Mouse (Mus musculus): ENCODE measurements at regions not wholly inside any gene's neighbourhood (a gene's known extent, or its start where the extent isn't known, plus 50 kb on each side); places are given as distances from the start of the nearest gene placed in this dataset.

- WGBS, result 41% methylated on average over 5 of the region's 5 CpGs
- H3K9ac ChIP-seq (replicated peaks; ENCODE audit: low read depth), result no peak overlapping the region
- ATAC-seq, result no peak
Measured at GRCm38 (mm10) chr12:71370091-71370490, 60.4 kb downstream of the Dact1 start.

GRCm38 (mm10) chr12:71371948-71372347, 62.3 kb downstream of the Dact1 start:
- WGBS, result 57% methylated on average over 4 of the region's 5 CpGs
- DNase-seq (ENCODE audit: low spot score), result no peak
- Histone ChIP-seq H3K4me3 (ENCODE audit: low read depth, low read length) (no peak overlapping the region), H3K27ac (ENCODE audit: low read length) (no peak overlapping the region), H3K27me3 (replicated peaks; ENCODE audit: insufficient read depth, low read length) (no peaks in the 10 kb centered on the region), H3K9me3 (ENCODE audit: low read length) (no peaks in the 10 kb centered on the region), H3K36me3 (ENCODE audit: insufficient read depth, low read length) (no peaks in the 10 kb centered on the region), H3K4me1 (ENCODE audit: insufficient read depth, low read depth, low read length) (no peaks in the 10 kb centered on the region), H3K9ac (replicated peaks; ENCODE audit: low read depth) (no peak overlapping the region), H3K4me2 (replicated peaks; ENCODE audit: low read depth, low read length) (no peak overlapping the region)
- ATAC-seq, result no peak
- TF ChIP-seq CTCF (IDR thresholded peaks at IDR 0.05) (no peak), EP300 (IDR thresholded peaks at IDR 0.05) (no peak)

More at GRCm38 (mm10) chr12:71370091-71370490, 60.4 kb downstream of the Dact1 start:
- no peak for DNase-seq (ENCODE audit: low spot score)
- no peaks in the 10 kb centered on the region for H3K27me3 ChIP-seq (replicated peaks; ENCODE audit: insufficient read depth, low read length)
- H3K36me3 ChIP-seq (ENCODE audit: insufficient read depth, low read length), result no peaks in the 10 kb centered on the region
- H3K4me2 ChIP-seq (replicated peaks; ENCODE audit: low read depth, low read length), result no peak overlapping the region
- H3K4me1 ChIP-seq (ENCODE audit: insufficient read depth, low read depth, low read length), result no peaks in the 10 kb centered on the region
- TF ChIP-seq CTCF (IDR thresholded peaks at IDR 0.05) (no peak), EP300 (IDR thresholded peaks at IDR 0.05) (no peak)
- H3K27ac ChIP-seq (ENCODE audit: low read length), result no peak overlapping the region
- H3K4me3 ChIP-seq (ENCODE audit: low read depth, low read length), result no peak overlapping the region
- H3K9me3 ChIP-seq (ENCODE audit: low read length), result no peaks in the 10 kb centered on the region

- Histone ChIP-seq H3K27me3 (replicated peaks; ENCODE audit: insufficient read depth, low read length) (no peaks in the 10 kb centered on the region), H3K27ac (ENCODE audit: low read length) (no peak overlapping the region), H3K4me2 (replicated peaks; ENCODE audit: low read depth, low read length) (no peak overlapping the region), H3K9ac (replicated peaks; ENCODE audit: low read depth) (no peak overlapping the region), H3K36me3 (ENCODE audit: insufficient read depth, low read length) (no peaks in the 10 kb centered on the region), H3K9me3 (ENCODE audit: low read length) (no peaks in the 10 kb centered on the region), H3K4me3 (ENCODE audit: low read depth, low read length) (no peak overlapping the region), H3K4me1 (ENCODE audit: insufficient read depth, low read depth, low read length) (no peaks in the 10 kb centered on the region)
- TF ChIP-seq CTCF (IDR thresholded peaks at IDR 0.05) (no peak), EP300 (IDR thresholded peaks at IDR 0.05) (no peak)
- WGBS, result 40% methylated on average over 2 of the region's 2 CpGs
- no peak for ATAC-seq
- no peak for DNase-seq (ENCODE audit: low spot score)
Measured at GRCm38 (mm10) chr12:71373633-71374032, 63.9 kb downstream of the Dact1 start.

GRCm38 (mm10) chr12:71376446-71376845, 66.8 kb downstream of the Dact1 start:
- Histone ChIP-seq H3K4me2 (replicated peaks; ENCODE audit: low read depth, low read length) (peak overlapping the region; percentile 45), H3K27me3 (replicated peaks; ENCODE audit: insufficient read depth, low read length) (no peaks in the 10 kb centered on the region), H3K9me3 (ENCODE audit: low read length) (no peaks in the 10 kb centered on the region), H3K36me3 (ENCODE audit: insufficient read depth, low read length) (no peaks in the 10 kb centered on the region), H3K4me3 (ENCODE audit: low read depth, low read length) (no peak overlapping the region), H3K27ac (ENCODE audit: low read length) (no peak overlapping the region), H3K4me1 (ENCODE audit: insufficient read depth, low read depth, low read length) (no peaks in the 10 kb centered on the region), H3K9ac (replicated peaks; ENCODE audit: low read depth) (no peak overlapping the region)
- TF ChIP-seq CTCF (IDR thresholded peaks at IDR 0.05) (no peak), EP300 (IDR thresholded peaks at IDR 0.05) (no peak)
- 39% methylated on average over 8 of the region's 8 CpGs for WGBS
- DNase-seq (ENCODE audit: low spot score) (peak; percentile 5), ATAC-seq (no peak)

- no peak for TF ChIP-seq CTCF (IDR thresholded peaks at IDR 0.05)
- TF ChIP-seq EP300 (IDR thresholded peaks at IDR 0.05), result no peak
- Histone ChIP-seq H3K4me1 (ENCODE audit: insufficient read depth, low read depth, low read length) (no peaks in the 10 kb centered on the region), H3K4me2 (replicated peaks; ENCODE audit: low read depth, low read length) (peak overlapping the region; percentile 45), H3K27me3 (replicated peaks; ENCODE audit: insufficient read depth, low read length) (no peaks in the 10 kb centered on the region), H3K9ac (replicated peaks; ENCODE audit: low read depth) (no peak overlapping the region), H3K27ac (ENCODE audit: low read length) (no peak overlapping the region), H3K4me3 (ENCODE audit: low read depth, low read length) (no peak overlapping the region), H3K36me3 (ENCODE audit: insufficient read depth, low read length) (no peaks in the 10 kb centered on the region), H3K9me3 (ENCODE audit: low read length) (no peaks in the 10 kb centered on the region)
- DNase-seq (ENCODE audit: low spot score) (peak; percentile 26), ATAC-seq (peak; percentile 47; the same call in 1 of the 2 replicates)
- 40% methylated on average over 9 of the region's 9 CpGs for WGBS
Measured at GRCm38 (mm10) chr12:71376966-71377365, 67.3 kb downstream of the Dact1 start.

GRCm38 (mm10) chr12:71379626-71380423, 70.1 kb downstream of the Dact1 start:
- no peak for DNase-seq (ENCODE audit: low spot score)
- Histone ChIP-seq H3K4me1 (ENCODE audit: insufficient read depth, low read depth, low read length) (no peaks in the 10 kb centered on the region), H3K4me2 (replicated peaks; ENCODE audit: low read depth, low read length) (no peak overlapping the region), H3K27me3 (replicated peaks; ENCODE audit: insufficient read depth, low read length) (no peaks in the 10 kb centered on the region), H3K9me3 (ENCODE audit: low read length) (no peaks in the 10 kb centered on the region), H3K9ac (replicated peaks; ENCODE audit: low read depth) (no peak overlapping the region), H3K27ac (ENCODE audit: low read length) (no peak overlapping the region), H3K4me3 (ENCODE audit: low read depth, low read length) (no peak overlapping the region), H3K36me3 (ENCODE audit: insufficient read depth, low read length) (no peaks in the 10 kb centered on the region)
- ATAC-seq, result no peak
- WGBS, result 81% methylated on average over 8 of the region's 8 CpGs
- TF ChIP-seq CTCF (IDR thresholded peaks at IDR 0.05) (no peak), EP300 (IDR thresholded peaks at IDR 0.05) (no peak)

Measured in lung, postnatal 0 days (tissue).